Mouse (Mus musculus): ENCODE measurements around the gene Sphk1.
A peak's percentile ranks its signal among the peaks of the same experiment; 100 is the strongest.

Sphk1 gene

GRCm38 (mm10) chr11:116580711-116581375, 50.1 kb downstream of the Sphk1 start:
- peak; percentile 75 to 76 for DNase-seq

GRCm38 (mm10) chr11:116581376-116581814, 50.7 kb downstream of the Sphk1 start, which contains the start of gene Ube2o:
Gene Ube2o (minus strand): TSS chr11:116581447.
- peak; percentile 95 for DNase-seq

GRCm38 (mm10) chr11:116585682-116586081, 55.0 kb downstream of the Sphk1 start:
- no peak for DNase-seq

All from cerebellum, postnatal 10 days (tissue).